Mouse (Mus musculus): ENCODE data around the gene 9130409I23Rik.
A peak's percentile ranks its signal among the peaks of the same experiment; 100 is the strongest.
"Not testable (repeated sequence)": the region's sequence is repeated elsewhere in the genome, so short reads cannot be mapped to it uniquely, and the experiment has no call there.

9130409I23Rik gene

GRCm38 (mm10) chr1:181035015-181035778 lies 15.8 kb upstream of the 9130409I23Rik start:
- not testable (repeated sequence) for DNase-seq (ENCODE audit: extremely low spot score, low read depth, low spot score)

GRCm38 (mm10) chr1:181037623-181038022 lies 13.4 kb upstream of the 9130409I23Rik start:
- DNase-seq (ENCODE audit: extremely low spot score, low read depth, low spot score) = no peak

GRCm38 (mm10) chr1:181039652-181040051 lies 11.4 kb upstream of the 9130409I23Rik start:
- no peak for DNase-seq (ENCODE audit: extremely low spot score, low read depth, low spot score)

- no peak for DNase-seq (ENCODE audit: extremely low spot score, low read depth, low spot score)
Measured at GRCm38 (mm10) chr1:181047520-181047919, 3.5 kb upstream of the 9130409I23Rik start.

GRCm38 (mm10) chr1:181049328-181049842 lies 1.7 kb upstream of the 9130409I23Rik start:
- no peak for DNase-seq (ENCODE audit: extremely low spot score, low read depth, low spot score)

GRCm38 (mm10) chr1:181052898-181053297 lies 1.9 kb downstream of the 9130409I23Rik start:
- no peak for DNase-seq (ENCODE audit: extremely low spot score, low read depth, low spot score)

- DNase-seq (ENCODE audit: extremely low spot score, low read depth, low spot score) = no peak
Measured at GRCm38 (mm10) chr1:181061784-181062485, 10.9 kb downstream of the 9130409I23Rik start.

- no peak for DNase-seq (ENCODE audit: extremely low spot score, low read depth, low spot score)
Measured at GRCm38 (mm10) chr1:181063991-181064390, 13.0 kb downstream of the 9130409I23Rik start.

- no peak for DNase-seq (ENCODE audit: extremely low spot score, low read depth, low spot score)
Measured at GRCm38 (mm10) chr1:181064648-181065047, 13.6 kb downstream of the 9130409I23Rik start.

GRCm38 (mm10) chr1:181068344-181068743 lies 17.3 kb downstream of the 9130409I23Rik start:
- DNase-seq (ENCODE audit: extremely low spot score, low read depth, low spot score) = no peak

- no peak for DNase-seq (ENCODE audit: extremely low spot score, low read depth, low spot score)
Measured at GRCm38 (mm10) chr1:181069671-181070070, 18.6 kb downstream of the 9130409I23Rik start.

- DNase-seq (ENCODE audit: extremely low spot score, low read depth, low spot score) = no peak
Measured at GRCm38 (mm10) chr1:181073075-181073474, 22.0 kb downstream of the 9130409I23Rik start.

GRCm38 (mm10) chr1:181084021-181084420 lies 33.0 kb downstream of the 9130409I23Rik start:
- DNase-seq (ENCODE audit: extremely low spot score, low read depth, low spot score) = peak; percentile 37

- DNase-seq (ENCODE audit: extremely low spot score, low read depth, low spot score) = no peak
Measured at GRCm38 (mm10) chr1:181090048-181090447, 39.0 kb downstream of the 9130409I23Rik start.

All from hindlimb bud, embryonic 11.5 days (tissue).